Mouse (Mus musculus) cerebellum, postnatal 36 days (tissue): ENCODE data around the gene Zfp3.

Source experiments
- DNase-seq, 2 experiments: peaks; one replicate each; pipeline ENCODE4 v3.0.0; 2021 to 2022; ENCODE audit warnings: mixed read lengths in 2 of 2

Gene Zfp3

GRCm38 (mm10) chr11:70811041-70811440 is 47.0 kb downstream of the Zfp3 start:
- DNase-seq: no peak

- peak; percentile 28 to 34 for DNase-seq
Observed at GRCm38 (mm10) chr11:70811471-70812240, 47.6 kb downstream of the Zfp3 start.

- no peak for DNase-seq
Observed at GRCm38 (mm10) chr11:70812365-70812764, 48.4 kb downstream of the Zfp3 start, which contains the start of gene Scimp. Gene Scimp (minus strand): TSS chr11:70812586.

GRCm38 (mm10) chr11:70815071-70815470 is 51.1 kb downstream of the Zfp3 start:
- DNase-seq: no peak

- DNase-seq: peak; percentile 46 to 67
Observed at GRCm38 (mm10) chr11:70815498-70816078, 51.6 kb downstream of the Zfp3 start.

GRCm38 (mm10) chr11:70816770-70817169 is 52.8 kb downstream of the Zfp3 start:
- DNase-seq: peak in 1 of 2 experiments; percentile 5

- no peak for DNase-seq
Observed at GRCm38 (mm10) chr11:70820120-70820519, 56.1 kb downstream of the Zfp3 start.

- DNase-seq: peak; percentile 35 to 43
Observed at GRCm38 (mm10) chr11:70821728-70822591, 58.0 kb downstream of the Zfp3 start.
